Mouse (Mus musculus) liver, adult 2 months (tissue): Measurements from ENCODE around the gene Pet117.

Experiments used
- CTCF ChIP-seq: fragments of 200-500 bp; IDR thresholded peaks from 2 replicates; pipeline ENCODE4 v1.5.1; 2011; ENCODE audit warnings: low read depth, low read length, control low read depth
- POLR2A ChIP-seq: fragments of 200-500 bp; IDR thresholded peaks from 2 replicates; pipeline ENCODE4 v1.6.1; 2011; ENCODE audit warnings: low read length, control low read depth; ENCODE audit not compliant: insufficient read depth; ENCODE audit errors: extremely low read depth

- TF ChIP-seq POLR2A: no peak
- TF ChIP-seq CTCF: no peak
These were observed 17.5 kb downstream of the Pet117 start for GRCm38 (mm10) chr2:144386296-144386695.
